Mouse (Mus musculus) mesoderm, embryonic 11.5 days (tissue): Measurements from ENCODE around the gene Smyd3.

Experiments used
- DNase-seq: peaks from one replicate; pipeline ENCODE4 v3.0.0-alpha.2; 2012; ENCODE audit warnings: low read depth, low spot score

Smyd3 gene

DNA sequence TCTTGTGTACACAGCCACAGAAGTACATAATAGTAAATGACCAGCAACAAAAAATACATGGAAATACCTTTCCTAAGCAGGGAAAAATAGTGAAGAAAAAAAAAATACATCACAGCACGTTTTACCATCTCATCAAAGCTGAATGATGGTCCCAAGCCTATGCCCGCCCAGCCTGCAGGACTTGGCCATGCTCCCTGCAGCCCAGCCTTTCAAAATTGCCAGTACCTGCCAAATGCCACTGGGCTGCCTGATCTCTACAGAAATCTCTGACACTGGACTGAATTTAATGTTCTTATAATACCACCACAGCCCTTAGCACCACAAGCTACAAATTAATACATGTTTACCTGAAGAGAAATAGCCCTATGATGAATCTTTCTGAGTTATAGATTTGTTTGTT, 133.5 kb downstream of the Smyd3 start:
- no peak for DNase-seq

DNA sequence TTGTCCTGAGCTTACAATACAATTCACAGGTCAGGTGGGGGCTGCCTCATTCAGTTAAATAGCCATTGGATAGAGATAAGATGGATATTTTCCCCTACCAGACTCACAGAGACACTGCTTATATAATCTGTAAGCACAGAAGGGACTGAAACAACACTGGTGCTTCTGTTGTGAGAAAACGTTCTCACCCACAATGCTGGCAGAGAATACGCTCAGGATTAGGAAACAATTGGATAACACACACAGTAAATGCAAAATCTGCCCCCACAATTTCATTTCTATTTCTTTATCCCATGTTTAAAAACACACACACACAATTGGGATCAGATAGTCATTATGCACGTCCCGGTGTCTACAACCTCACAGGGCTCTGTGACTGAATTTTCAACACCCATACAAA, 139.7 kb downstream of the Smyd3 start:
- no peak for DNase-seq

DNA sequence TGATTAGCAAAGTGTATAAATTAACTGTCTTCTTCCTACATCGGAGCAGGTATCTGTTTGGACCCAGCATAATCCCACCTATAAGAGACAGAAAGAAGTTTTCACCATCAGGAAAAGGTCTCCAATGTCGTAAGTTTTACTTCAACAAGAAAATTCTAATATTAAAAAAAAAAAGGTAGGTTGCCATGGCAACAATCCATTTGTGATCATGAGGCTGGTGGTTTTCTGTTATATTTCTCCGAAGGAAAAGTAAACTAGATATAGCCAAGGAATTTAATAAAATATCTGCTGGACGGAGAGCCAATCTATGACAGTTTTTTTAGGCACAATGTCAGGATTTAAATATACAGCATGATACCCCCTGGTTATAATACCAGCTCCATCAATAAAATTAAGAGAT, 142.9 kb downstream of the Smyd3 start:
- DNase-seq, result no peak

DNA sequence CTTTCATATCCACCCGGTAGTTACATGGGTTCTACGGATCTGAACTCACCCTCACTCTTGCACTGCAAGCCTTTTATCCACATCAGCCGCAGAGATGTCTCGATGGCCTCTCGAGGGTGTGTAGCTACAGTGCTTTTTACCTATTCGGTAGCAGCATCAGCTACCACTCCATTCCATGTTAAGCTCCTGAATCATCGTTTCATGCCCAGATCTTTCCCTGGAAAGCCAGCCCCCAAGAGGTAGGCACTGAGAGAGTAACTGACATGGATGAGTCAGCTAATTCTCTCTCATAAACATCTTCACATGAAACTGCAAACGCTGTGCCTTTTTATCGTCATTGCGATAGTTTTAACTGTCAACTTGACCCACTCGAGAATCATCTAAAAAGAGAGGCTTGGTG, 143.9 kb downstream of the Smyd3 start:
- no peak for DNase-seq

DNA sequence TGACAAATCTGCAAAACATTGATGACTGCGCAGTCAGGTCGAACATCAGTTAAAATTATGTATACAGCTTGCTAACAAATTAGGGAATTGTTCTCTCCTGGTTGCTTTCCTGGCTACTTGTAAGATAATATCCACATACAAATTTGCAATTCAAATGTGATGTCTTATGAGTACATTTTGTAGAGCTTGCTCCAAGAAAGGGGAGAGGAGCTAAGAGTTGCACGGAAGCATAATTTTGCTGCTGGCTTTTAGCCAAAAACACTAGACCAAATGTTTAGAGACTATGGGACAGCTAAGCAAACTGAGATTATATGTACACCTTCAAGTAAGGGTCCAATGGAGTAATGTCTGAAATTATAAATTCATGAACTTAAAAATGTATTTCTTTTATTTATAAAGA, 146.7 kb downstream of the Smyd3 start:
- DNase-seq, result no peak

DNA sequence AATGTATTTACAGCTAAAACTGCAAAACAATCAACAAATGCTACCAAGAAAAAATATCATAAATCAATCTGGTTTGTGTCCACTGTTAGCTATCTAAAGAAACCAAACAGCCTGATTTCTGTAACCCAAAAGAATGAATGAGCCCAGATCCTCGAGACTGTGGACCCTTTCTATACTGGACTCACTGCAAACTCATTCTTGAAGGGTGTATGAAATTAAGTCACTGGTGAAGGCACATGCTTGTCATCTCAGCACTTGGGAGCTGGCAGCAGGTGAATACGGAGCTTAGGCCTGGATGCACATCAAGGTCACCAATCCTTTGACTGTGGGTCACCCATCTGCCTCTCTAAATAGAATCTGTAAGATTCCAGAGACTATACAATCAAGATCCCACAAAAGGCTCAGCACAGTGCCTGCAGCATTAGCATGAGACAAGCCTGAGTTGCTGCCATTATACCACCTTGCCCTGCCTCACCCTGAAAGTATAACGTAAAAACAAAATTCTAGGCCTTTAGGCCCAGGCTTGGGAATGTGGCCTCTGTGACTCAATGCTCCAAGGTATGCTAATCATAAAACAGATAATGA, 149.3 kb downstream of the Smyd3 start:
- no peak for DNase-seq

DNA sequence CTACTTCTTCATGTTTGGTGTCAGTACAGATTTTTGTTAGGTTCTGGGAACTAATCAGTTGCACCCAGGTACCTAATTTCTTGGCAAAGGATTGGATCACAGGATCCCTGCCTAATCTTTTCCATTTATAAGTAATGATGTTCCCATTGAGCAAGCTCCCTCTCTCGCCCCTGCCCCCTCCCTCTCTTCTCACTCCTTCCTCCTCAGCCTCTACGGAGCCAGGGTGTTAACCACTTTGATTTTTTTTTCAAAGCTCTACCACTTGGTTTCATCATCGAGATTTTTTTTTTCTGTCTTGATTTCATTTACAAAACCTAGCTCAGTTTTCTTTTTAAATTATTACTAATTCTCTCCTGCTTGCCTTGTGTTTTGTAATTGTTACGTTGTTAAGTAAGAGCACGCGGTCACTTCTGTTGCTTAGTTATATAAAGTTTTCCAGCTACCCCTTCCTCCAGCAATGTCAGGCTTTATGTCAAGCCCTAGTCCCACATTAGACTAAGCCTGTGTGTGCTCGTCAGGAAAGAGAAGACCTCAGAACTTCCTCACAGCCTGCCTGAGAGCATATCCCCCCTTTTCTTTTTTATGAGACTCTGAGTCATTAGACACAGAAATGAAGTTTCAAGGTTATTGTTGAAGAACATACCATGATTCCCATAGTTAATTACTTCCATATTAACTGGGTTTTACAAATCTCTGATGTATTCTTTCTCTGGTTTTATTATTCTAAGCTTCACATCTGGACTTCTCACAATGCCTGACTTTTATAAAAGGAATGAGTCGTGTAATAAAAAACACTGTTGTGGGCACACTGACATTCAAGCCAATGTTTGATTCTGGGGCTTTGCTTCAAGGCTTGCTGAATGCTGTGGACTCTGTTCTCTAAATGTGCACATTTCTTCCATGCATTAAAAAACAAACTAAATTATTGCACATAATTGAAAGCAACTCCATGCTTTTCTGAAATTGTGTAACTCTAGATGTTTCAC, 156.1 kb downstream of the Smyd3 start:
- DNase-seq, result no peak

DNA sequence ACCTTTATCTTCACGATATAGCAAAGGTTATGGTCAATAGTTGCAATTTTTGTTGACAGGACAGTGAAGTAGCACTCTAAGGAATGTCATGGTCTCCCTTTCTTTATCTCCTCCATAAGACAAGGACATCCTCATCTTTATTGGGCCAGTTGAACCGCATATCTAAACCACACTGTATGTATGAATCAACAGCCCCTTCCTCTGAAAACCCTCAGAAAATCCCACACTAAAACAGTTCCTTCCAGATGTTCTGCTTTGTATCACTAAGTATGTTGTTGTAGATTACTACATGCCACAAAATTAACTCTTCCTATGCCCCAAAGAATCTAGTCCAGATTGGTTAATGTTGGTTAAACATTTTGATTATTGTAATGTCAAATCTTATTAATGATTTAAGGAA, 160.7 kb downstream of the Smyd3 start:
- DNase-seq, result no peak

DNA sequence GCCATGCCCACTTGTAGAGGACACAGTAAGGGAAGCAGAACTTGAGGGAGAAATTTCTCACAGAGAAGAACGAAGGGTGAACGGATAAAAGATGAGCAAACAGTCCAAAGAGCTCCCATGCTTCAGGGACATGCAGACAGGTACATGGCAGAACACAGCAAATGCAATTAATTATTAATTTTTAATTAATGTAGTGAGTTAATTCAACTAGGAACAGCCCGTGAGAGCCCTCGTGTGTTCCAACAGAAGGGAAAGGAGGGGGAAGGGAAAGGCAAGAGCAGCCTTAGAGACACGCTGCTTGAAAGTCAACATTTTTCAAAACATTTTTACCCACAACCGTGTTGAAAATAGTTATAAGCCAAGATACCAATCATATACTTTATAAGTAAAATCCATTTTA, 163.6 kb downstream of the Smyd3 start:
- no peak for DNase-seq

DNA sequence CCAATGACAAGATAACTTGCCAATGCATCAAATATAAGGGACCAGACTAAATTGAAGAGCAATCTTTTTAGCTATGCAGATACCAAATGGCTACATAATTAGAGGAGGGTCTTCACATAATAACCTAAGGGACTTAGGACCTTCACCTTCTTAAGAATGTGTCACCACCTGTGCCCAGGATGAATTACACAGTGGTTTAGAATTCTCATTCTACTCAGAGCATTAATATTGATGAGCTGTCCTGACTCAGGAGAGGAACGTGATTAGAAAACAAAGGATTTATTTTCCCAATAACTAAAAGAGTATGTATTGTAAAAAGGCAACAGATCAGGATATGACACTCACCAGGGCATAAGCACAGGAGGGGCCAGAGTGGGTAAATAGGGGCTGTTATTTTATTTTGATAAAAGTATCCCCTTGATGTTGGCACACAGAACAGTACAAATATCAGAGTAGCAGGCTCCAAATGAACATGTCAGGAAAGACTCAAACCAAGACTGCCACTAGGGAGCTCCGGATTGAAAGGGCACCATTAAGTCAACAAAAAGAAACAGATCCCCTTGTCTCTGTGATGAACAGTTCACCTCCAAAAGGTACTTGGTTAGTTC, 172.4 kb downstream of the Smyd3 start:
- no peak for DNase-seq

DNA sequence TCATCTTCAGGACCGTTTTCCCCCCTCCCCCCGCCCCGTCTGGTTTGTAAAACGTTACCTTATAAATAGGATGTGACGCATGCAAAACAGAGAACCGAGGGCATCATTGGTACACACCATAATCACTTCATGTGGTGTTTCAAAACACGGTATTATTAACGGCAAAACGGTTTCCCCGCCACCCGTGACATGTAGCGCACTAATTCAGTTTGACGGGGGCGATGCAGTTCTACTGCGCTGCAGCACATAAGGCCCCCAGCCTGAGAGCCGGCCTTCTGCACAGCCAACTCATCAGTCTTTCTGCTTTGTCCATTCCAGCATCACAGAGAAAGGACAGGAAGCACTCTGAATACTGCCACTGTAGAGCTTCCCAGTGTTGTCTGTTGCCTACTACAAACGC, 174.4 kb downstream of the Smyd3 start:
- no peak for DNase-seq

DNA sequence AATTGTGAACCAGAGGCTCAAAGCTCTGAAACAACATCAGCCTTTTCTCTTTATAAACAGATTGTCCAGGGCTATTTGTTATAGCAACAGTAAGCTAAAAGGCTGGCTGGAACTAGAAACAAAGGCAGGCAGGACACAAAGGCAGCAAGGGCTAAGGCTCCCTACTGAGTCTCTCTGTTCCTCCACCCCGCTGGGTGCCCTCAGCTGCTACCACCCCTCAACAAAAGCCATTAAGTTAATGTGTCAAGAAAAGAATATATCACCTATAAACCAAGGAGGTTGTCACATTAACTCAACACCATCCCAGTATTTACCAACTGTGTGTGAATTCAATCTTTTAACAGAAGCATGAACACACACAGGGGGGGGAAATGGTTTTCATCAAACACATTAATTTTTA, 176.3 kb downstream of the Smyd3 start:
- no peak for DNase-seq

DNA sequence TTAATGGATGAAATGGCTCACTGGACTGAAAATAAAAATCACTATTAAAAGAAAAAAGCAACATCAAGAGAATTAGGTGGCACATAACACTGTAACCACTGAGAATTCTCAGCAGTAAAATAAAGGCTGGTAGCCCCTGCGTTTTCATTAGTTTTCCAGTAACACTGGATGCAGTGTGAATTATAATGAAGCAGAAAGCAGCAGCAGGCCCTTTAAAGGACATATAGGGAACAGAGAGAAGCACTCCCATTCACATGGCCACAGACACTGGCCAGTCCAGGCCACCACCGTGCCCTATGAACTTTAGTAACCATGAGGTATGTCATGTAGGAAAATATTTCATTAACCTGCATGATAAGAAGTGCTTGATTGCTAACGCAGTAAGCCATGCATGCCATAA, 178.8 kb downstream of the Smyd3 start:
- no peak for DNase-seq

DNA sequence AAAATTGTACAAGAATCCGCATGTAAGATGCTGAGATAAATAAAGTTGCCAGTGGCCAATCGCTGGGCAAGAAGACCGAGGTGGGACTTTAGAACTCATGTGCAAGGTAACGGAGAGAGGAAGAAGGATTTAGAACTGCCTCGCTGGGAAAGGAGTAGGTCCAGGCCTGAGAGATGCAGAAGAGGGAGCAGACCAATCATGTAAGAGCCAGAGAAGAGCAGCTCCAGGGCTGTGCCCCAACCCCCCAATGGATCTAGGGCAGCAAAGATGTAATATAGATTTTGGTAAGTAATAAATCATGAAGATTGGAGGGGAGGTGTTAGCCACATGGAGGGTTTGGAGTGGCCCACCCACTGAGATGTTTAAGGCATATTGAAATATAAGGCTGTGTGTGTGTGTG, 180.3 kb downstream of the Smyd3 start:
- DNase-seq, result no peak

DNA sequence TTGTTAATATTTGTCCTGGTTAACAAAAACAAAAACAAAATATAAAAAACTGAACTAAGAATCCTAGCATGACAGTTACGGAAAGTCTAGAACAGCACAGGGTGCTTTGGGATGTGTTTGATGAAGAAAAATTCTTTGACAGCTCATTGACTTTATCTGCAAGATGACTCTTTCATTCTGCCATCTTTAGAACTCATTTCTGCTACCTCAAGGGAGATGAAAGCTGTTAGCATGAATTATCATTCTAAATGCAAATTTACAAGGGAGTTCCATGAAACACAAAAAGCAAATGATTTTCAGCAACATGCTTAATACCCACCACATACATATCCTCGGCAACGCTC, 190.9 kb downstream of the Smyd3 start:
- no peak for DNase-seq

DNA sequence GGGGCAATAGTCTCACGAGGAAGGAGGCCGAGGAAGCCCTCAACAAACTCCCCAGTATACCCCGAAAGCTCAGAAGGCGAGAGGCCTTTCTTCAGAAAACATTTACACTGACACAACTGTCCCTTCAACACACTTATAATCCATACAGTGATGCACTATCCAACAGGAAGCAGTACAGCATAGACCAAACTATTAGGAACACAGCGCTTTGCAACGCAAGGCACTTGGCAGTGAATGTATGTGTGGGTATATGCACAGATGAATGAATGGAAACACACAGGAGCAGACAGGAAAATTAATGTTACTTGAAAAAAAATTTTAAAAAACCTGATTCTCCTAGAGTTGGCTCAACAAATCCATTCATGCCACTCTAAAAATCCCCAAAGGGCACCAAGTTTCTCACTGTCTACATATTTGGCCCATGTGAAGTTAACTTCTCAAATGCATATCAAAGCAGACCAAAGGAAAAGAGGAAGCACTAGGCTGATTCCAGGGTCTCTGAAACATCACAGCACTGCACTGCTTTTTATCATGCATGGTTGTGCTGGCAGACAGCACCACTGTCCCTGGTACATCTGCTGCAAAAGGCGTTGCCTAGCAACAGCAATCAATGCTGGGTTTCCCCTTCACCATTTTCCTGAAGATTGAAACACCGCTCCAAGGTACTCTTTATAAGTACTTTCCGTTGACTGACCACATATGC, 191.4 kb downstream of the Smyd3 start:
- DNase-seq, result peak; percentile 37

DNA sequence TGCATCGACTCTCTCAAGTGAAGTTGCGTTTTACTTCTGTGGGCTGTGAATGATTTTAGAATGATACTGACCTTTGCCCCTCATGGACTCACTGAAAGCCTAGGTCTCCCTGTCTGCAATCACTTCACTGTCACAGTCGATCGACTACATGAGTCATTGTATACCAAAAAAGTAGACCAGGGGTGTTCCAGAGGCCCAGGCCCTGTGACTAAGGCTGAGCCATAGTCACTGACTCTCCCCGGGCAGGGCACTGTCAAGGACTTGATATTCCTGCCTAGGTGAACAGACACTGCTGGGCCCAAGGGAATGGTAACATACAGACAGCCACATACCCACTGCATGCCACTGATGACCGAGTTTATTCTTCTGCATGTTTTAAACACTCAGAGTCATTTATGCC, 193.6 kb downstream of the Smyd3 start:
- no peak for DNase-seq

DNA sequence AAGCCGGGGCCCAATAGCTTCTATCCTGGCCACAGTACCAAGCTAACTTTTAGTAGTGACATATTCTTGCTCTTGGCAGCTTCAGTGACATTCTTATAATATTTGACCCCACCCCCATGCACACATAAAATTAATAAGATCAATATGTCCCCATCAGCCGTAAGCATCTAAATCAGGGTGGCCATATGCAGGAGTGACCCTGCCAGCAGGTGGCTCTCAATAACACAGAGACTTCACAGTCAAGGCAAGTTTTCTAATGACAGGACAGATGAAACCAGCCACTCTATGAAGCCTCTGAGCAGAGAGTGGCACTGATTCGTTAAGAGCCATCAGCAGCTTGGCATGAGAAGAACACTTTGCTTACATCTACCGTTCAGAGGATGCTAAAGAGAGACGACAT, 204.2 kb downstream of the Smyd3 start:
- DNase-seq, result no peak

DNA sequence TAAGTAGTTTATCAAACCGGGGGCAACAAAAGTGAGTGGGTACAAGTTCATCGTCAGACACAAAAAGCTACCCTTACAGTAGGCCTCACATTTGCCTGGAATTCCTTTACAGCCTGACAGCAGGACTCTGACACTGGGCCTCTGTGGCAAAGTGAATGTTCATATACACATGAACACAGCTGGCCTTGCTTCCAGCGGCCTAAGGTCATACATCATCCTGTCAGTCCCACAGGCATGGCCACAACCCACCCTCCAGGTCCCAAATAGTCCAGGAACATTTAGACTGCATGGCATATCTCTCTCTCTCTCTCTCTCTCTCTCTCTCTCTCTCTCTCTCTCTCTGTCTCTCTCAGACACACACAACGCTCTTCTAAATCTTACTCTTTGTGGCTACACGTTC, 208.4 kb downstream of the Smyd3 start:
- peak; percentile 84 for DNase-seq

DNA sequence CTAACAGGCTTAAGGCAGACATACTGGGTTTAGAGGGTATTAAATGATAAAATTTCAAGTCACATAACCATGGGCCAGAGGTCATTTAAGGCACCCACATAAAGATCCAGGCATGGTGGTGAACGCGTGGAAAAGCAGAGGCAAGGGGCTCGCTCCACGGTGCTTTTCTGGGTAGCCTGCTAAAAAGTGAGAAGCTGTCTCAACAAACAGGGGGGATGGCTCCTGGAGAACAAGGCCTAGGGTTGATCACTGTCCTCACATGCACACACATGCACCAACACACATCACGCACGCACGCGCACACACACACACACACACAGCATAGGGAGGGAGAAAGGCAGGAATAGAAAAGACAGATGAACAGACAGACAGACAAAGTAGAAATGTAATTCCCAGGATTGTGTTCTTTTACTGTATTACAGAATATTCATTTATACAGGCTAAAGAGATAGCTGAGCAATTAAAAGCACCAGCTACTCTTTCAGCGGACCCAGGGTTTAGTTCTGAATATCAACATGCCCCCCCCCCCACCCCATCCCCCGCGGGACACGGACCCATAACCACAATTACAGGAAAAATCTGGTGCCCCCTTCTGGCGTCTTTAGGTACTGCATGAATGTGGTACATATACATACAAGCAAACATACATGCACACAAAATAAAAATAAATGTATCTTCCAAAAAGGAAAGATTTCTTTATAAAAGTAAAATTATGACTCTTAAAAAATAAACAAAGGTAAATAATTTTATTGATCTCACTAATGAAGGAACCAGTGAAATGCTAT, 215.2 kb downstream of the Smyd3 start:
- no peak for DNase-seq

DNA sequence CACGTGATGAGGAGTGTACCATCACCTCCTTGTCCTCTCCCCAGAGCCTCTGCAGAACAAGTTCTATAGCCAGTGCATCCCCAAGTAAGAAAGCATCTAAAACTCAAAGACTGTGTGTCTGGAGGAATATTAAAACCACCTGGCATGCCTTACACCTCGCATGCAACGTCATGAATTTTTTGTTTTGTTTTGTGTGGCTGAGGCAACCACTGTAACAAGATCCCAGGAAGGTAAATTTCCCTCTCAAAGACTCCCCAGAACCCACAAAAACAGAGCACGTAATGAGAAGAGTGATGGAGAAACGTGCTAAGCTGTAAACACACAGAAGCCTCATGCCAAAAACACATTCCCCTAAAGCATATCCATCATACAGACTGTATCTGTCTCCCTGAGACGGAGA, 222.2 kb downstream of the Smyd3 start:
- no peak for DNase-seq
